Mouse (Mus musculus) stomach, embryonic 15.5 days (tissue): Measurements from ENCODE around the gene Phf19. TPM values are rescaled to one million over a fixed set of nuclear protein-coding genes. Genes with fewer than 3 reads are reported as not detected.
A peak's percentile ranks its signal among the peaks of the same experiment; 100 is the strongest.

Experiments
- ATAC-seq: fragments of 200-750 bp; cut with Nextera tagmentation; 2 replicates; pipeline ENCODE4 v1.8.0; 2017; ENCODE audit warnings: low read depth, moderate number of reproducible peaks, moderate TSS enrichment; ENCODE audit not compliant: insufficient read depth, low FRiP score
- H3K27ac ChIP-seq: fragments of 300-500 bp; sonication (generic); 2 replicates; pipeline ENCODE4 v1.5.1; 2015; ENCODE audit warnings: mild to moderate bottlenecking, inconsistent platforms
- H3K27me3 ChIP-seq: fragments of 300-500 bp; sonication (generic); replicated peaks from 2 replicates; pipeline ENCODE4 v1.6.1; 2015; ENCODE audit warnings: inconsistent platforms
- H3K36me3 ChIP-seq: fragments of 300-500 bp; sonication (generic); 2 replicates; pipeline ENCODE4 v1.6.1; 2015; ENCODE audit warnings: inconsistent platforms
- H3K4me1 ChIP-seq: fragments of 300-500 bp; sonication (generic); 2 replicates; pipeline ENCODE4 v1.6.1; 2015; ENCODE audit warnings: inconsistent platforms
- H3K4me2 ChIP-seq: fragments of 300-500 bp; sonication (generic); 2 replicates; pipeline ENCODE4 v1.6.1; 2015; ENCODE audit warnings: mild to moderate bottlenecking, inconsistent platforms
- H3K4me3 ChIP-seq: fragments of 300-500 bp; sonication (generic); replicated peaks from 2 replicates; pipeline ENCODE4 v1.5.1; 2015; ENCODE audit warnings: inconsistent platforms
- H3K9ac ChIP-seq: fragments of 300-500 bp; sonication (generic); 2 replicates; pipeline ENCODE4 v1.6.1; 2015; ENCODE audit warnings: inconsistent platforms
- H3K9me3 ChIP-seq: fragments of 300-500 bp; sonication (generic); 2 replicates; pipeline ENCODE4 v1.6.1; 2016; ENCODE audit warnings: inconsistent platforms
- WGBS: fragments of 180-500 bp; shearing (Covaris S2); methylation state at CpG from one replicate; pipeline ENCODE4 v1.1.7; 2015; 5-methylcytosine and 5-hydroxymethylcytosine counted together
- polyA plus RNA-seq: library from polyadenylated mRNA; unstranded; fragments of >200 nt; fragmentation: Nextera tagmentation; extraction: Ambion mirVana; gene quantifications from 2 replicates; pipeline ENCODE4 v1.2.1, GENCODE M21; 2015

Gene Phf19
- 5.9 and 7.2 TPM in 2 replicates for polyA plus RNA-seq

DNA sequence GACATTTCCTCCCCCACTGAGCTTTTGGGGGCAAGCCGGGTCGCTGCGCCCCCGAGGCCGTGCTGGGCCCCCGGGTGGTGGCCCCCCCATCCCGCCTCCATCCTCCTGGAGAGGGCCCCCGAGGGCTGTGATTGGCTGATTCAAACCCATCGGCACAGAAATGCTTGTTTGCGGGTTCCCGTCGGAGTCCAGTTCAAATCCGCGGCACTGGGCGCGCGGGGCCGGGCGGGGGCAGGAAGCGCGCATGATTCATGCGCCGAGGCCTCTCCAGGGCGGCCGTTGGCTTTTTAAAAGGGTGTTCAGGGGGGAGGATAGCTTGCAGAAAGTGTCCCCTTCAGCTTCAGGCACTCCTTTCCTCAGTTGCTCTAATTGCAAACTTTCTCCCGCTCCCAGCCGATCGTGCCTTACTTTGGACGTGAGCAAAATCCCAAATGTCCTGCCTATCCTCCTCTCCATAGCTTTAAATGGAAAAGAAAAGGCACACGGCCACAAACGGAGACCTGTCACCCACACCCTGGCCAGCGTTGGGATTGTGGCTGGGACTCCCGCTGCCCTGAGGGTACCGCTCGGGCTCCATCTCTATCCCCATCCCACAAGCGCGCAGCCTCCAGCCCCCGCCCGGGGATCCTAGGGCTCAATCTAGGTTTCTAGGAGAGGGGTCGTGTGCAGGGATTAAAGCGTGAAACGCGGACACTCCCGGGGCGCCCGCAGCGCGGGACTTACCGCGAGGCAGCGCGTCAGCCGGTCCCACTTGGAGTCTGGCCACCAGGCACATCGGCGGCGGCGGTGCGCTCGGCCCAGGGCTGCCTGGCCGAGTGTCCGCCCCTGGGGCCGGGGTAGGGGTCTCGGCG is at the start of gene Phf19:
Gene Phf19, minus strand, starts transcription at position 809 of the 851 bp plus-strand sequence.
- ATAC-seq: peak; percentile 37; the same call in 1 of the 2 replicates
- Histone ChIP-seq H3K4me3 (peak within 1 kb of the TSS; percentile 58), H3K27me3 (no peaks in the 10 kb centered on the region), H3K9me3 (no peaks in the 10 kb centered on the region), H3K4me1 (peaks cover 8% of the 10 kb centered on the region; the same call in 1 of the 2 replicates), H3K9ac (peak within 1 kb of the TSS; percentile 45; the same call in 1 of the 2 replicates), H3K36me3 (no peaks in the 10 kb centered on the region), H3K27ac (no peak within 1 kb of the TSS), H3K4me2 (peak within 1 kb of the TSS; percentile 95)
- whole genome bisulfite sequencing: under 1% methylated on average over 62 of the region's 64 CpGs

DNA sequence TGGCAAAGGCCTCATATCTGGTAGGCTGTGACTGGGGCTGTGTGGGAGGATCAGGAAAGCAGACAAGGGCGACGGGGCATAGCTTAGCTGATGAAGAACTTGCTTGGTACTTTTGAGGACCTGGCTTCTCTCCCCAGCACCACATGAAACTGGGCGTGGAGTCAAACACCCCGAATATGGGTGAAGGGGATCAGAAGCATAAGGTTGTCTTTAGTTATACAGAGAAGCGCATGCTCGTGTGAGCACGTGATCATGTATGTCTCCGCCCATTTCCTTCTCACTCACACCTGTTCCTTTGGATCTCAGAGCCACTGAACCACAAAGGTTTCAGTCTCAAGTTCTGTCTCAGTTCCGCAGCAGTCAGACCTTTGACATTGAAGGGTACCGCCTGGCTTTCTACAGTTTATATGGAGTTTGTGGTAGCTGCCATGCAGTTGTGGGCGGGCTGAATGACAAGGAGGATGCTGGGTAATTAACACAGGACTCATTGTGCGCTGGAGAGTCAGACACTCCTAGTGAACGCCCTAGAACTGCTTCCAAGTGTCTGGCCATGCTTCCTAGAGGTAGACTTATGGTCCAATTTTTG is 49.6 kb upstream of the Phf19 start:
- Histone ChIP-seq H3K4me3 (no peak overlapping the region), H3K4me1 (peaks cover 13% of the 10 kb centered on the region; the same call in 1 of the 2 replicates), H3K4me2 (no peak overlapping the region), H3K9me3 (no peaks in the 10 kb centered on the region), H3K36me3 (no peaks in the 10 kb centered on the region), H3K27ac (no peak overlapping the region), H3K27me3 (no peaks in the 10 kb centered on the region), H3K9ac (no peak overlapping the region)
- ATAC-seq: no peak
- WGBS: 71% methylated on average over 13 of the region's 13 CpGs

DNA sequence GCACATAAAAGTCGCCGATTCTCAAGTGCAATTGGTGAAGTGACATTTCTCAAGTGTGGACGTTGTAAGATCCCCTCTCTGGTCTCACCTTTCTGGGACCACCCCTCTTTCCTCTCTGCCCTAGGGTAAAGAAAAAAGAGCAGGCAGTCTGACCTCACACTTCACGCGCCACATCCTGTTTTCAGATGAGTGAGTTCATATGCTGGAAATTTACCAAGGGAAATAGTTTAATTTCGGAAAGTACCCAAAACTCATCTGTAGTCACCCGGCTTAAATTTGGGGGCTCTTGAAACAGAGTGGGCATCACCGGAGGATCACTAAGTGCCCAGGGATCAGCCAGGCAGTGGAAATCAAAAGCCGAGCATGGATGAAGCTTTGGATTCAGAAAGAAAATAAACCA is 49.1 kb upstream of the Phf19 start:
- Histone ChIP-seq H3K36me3 (no peaks in the 10 kb centered on the region), H3K4me2 (no peak overlapping the region), H3K4me1 (peaks cover 13% of the 10 kb centered on the region; the same call in 1 of the 2 replicates), H3K27me3 (no peaks in the 10 kb centered on the region), H3K9me3 (no peaks in the 10 kb centered on the region), H3K27ac (no peak overlapping the region), H3K4me3 (no peak overlapping the region), H3K9ac (no peak overlapping the region)
- ATAC-seq: no peak
- 74% methylated on average over 9 of the region's 9 CpGs for WGBS

DNA sequence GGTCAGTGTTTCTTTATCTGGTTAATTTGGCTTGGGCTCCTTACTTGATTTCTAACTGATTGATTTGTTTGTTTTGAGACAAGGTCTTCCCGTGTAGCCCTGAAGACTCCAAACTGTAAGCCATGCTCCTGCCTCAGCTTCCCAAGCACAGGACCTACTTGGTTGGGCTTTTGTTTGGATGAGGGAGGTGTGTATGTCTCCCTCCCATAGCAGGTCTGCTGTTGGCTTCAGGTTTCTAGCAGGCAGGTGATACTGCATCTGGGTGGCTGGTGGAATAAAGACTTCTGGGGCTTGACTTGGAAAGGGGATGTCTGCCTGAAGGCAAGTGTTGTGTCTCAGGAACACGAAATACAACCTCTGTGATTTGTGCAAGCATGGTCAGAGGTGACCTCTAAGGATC is 48.4 kb upstream of the Phf19 start:
- H3K27ac ChIP-seq: no peak overlapping the region
- peaks cover 13% of the 10 kb centered on the region; the same call in 1 of the 2 replicates for H3K4me1 ChIP-seq
- no peaks in the 10 kb centered on the region for H3K27me3 ChIP-seq
- no peak for ATAC-seq
- H3K4me2 ChIP-seq: no peak overlapping the region
- H3K9ac ChIP-seq: no peak overlapping the region
- 58% methylated on average over 2 of the region's 2 CpGs for WGBS
- H3K9me3 ChIP-seq: no peaks in the 10 kb centered on the region
- no peak overlapping the region for H3K4me3 ChIP-seq
- H3K36me3 ChIP-seq: no peaks in the 10 kb centered on the region

DNA sequence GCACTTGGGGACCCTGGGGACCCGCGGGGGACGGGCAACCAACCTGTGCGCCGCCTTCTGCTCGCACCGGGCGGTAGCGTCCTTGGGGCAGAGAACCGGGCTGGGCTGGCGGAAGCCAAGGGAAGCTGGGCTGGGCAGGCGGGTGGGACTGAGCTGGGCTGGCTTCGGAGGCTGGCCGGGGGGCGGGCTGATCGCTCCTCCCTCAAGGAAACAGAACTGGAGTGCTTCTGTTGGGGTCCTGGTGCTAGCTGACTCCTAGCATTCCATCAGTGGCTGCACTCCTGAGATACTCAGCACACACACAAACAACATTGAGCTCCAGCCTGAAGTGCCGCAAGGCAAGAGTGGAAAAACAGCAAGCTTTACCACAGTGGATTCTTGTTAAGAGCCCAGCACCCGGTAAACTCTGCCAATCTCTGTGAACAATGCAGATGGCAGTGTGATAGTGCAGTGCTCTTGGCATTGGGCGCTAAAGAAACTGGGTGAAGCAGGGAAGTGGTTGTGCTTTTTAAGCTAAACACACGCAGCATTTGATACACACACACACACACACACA is 47.7 kb upstream of the Phf19 start, which contains the start of gene Traf1:
Gene Traf1, minus strand, starts transcription at position 292 of the 556 bp plus-strand sequence.
- Histone ChIP-seq H3K9me3 (no peaks in the 10 kb centered on the region), H3K36me3 (no peaks in the 10 kb centered on the region), H3K4me3 (peak within 1 kb of the TSS; percentile 30), H3K27ac (no peak within 1 kb of the TSS), H3K9ac (peak within 1 kb of the TSS; percentile 26; the same call in 1 of the 2 replicates), H3K4me2 (peak within 1 kb of the TSS; percentile 71), H3K27me3 (no peaks in the 10 kb centered on the region), H3K4me1 (peaks cover 13% of the 10 kb centered on the region; the same call in 1 of the 2 replicates)
- ATAC-seq: peak; percentile 65
- WGBS: 8% methylated on average over 20 of the region's 20 CpGs

DNA sequence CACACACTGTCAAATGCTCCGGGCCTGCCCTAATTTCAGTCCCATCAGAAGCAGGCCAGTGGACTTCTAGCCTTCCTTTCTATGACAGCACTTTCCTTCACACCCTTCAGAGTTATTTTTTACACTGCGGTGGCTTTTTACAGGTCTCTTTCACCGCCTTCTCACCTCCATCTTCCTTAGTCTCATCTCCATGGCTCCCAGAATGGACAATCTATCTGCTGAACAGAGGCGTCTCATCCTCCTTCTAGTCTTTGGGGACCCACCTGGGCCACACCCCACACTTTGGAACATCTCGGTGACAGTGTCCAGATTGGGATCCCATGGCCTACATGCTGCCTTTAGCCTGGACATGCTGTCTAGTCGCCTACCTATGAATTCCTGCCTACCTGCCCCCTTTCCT is 47.1 kb upstream of the Phf19 start:
- no peak for ATAC-seq
- Histone ChIP-seq H3K4me3 (peak overlapping the region; percentile 30), H3K36me3 (no peaks in the 10 kb centered on the region), H3K27ac (no peak overlapping the region), H3K9ac (peak overlapping the region; percentile 26; the same call in 1 of the 2 replicates), H3K9me3 (no peaks in the 10 kb centered on the region), H3K4me2 (peak overlapping the region; percentile 71), H3K27me3 (no peaks in the 10 kb centered on the region), H3K4me1 (peaks cover 13% of the 10 kb centered on the region; the same call in 1 of the 2 replicates)
- WGBS: 62% methylated on average over 6 of the region's 6 CpGs

DNA sequence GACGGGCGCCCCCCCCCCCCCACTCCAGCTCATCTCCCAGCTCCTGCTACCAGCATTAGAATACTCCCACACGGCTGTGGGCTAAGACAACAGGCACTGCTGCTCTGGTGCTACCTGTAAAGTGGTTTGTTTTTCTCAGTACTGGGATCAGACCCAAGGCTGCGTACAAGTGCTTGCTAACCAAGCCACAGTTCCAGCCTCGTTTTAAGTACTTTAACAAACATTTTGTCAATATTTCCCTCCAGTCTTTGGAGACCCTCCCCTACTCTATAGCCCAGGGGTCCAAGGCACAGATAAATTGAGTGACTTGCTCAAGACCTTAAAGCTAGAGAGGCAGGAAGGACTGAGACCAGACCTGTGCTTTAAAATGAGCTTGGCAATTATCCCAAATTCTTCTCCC is 46.6 kb upstream of the Phf19 start:
- H3K27me3 ChIP-seq: no peaks in the 10 kb centered on the region
- H3K27ac ChIP-seq: no peak overlapping the region
- 78% methylated on average over 3 of the region's 5 CpGs for WGBS
- H3K4me1 ChIP-seq: peaks cover 13% of the 10 kb centered on the region; the same call in 1 of the 2 replicates
- no peaks in the 10 kb centered on the region for H3K36me3 ChIP-seq
- no peak for ATAC-seq
- H3K4me2 ChIP-seq: no peak overlapping the region
- H3K9ac ChIP-seq: no peak overlapping the region
- H3K9me3 ChIP-seq: no peaks in the 10 kb centered on the region
- H3K4me3 ChIP-seq: no peak overlapping the region

DNA sequence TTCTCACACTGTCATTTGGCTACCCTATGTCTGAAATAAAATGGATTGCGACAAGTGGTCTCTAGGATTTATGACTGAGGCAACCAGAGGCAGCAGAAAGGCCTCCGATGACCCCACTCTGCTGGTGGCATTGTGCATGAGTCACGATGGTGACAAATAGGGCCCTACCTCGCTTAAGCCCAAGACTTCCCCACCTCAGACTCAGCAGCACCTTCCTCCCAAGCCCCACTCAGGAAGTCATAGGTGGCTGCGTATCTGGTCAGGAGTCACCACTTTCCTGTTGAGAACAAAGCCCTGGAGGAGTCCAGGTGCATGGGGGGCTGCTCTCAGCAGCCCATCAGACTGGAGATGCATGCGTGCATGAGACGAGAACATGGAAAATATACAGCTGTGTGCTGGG is 44.8 kb upstream of the Phf19 start:
- Histone ChIP-seq H3K9me3 (no peaks in the 10 kb centered on the region), H3K4me2 (no peak overlapping the region), H3K4me1 (peaks cover 15% of the 10 kb centered on the region; the same call in 1 of the 2 replicates), H3K36me3 (no peaks in the 10 kb centered on the region), H3K27me3 (no peaks in the 10 kb centered on the region), H3K27ac (no peak overlapping the region), H3K9ac (no peak overlapping the region), H3K4me3 (no peak overlapping the region)
- ATAC-seq: no peak
- 79% methylated on average over 7 of the region's 7 CpGs for WGBS

DNA sequence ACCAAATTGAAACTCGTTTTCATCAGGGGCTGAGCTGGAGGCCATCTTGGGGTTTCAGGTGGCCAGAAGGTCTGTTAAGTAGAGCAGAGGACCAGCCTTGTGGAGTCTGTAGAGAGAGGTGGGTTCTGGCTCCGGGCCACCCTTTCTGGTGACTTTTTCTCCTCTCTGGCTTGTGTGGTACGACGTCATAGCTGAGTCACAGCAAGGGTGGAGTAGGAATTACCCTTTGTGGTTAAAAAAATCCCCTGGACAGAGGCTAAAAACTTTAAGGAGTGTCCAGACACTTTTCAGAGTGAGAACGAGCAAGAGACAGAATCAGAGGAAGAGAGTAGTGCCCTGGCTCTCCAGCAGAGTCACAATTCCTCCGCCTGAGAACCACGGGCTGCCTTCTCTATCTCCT is 44.2 kb upstream of the Phf19 start:
- Histone ChIP-seq H3K9me3 (no peaks in the 10 kb centered on the region), H3K27ac (no peak overlapping the region), H3K4me2 (no peak overlapping the region), H3K36me3 (no peaks in the 10 kb centered on the region), H3K27me3 (no peaks in the 10 kb centered on the region), H3K9ac (no peak overlapping the region), H3K4me3 (no peak overlapping the region), H3K4me1 (peaks cover 15% of the 10 kb centered on the region; the same call in 1 of the 2 replicates)
- 71% methylated on average over 7 of the region's 7 CpGs for WGBS
- no peak for ATAC-seq

DNA sequence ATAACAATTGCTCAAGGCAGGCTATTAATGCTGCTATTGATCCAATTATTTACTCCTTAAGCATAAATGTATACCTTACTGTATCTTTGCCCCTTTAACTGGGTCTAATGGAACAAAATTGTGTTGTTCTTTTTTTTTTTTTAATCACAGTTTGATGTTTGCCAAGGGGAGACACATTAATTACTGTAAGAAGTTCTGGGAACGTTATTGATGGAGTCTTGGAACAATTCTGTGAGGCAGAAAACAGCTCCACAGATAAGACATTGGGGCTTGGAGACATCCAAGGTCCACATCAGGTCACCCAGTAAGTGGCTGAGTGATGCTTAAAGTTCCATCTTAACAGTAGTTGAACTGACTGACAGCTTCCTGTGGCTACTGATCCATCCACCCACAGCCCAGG is 43.6 kb upstream of the Phf19 start:
- no peak for ATAC-seq
- no peak overlapping the region for H3K27ac ChIP-seq
- no peaks in the 10 kb centered on the region for H3K9me3 ChIP-seq
- WGBS: 60% methylated on average over 1 of the region's 1 CpGs
- H3K27me3 ChIP-seq: no peaks in the 10 kb centered on the region
- H3K4me1 ChIP-seq: peaks cover 15% of the 10 kb centered on the region; the same call in 1 of the 2 replicates
- H3K4me2 ChIP-seq: no peak overlapping the region
- no peak overlapping the region for H3K4me3 ChIP-seq
- H3K36me3 ChIP-seq: no peaks in the 10 kb centered on the region
- H3K9ac ChIP-seq: no peak overlapping the region

DNA sequence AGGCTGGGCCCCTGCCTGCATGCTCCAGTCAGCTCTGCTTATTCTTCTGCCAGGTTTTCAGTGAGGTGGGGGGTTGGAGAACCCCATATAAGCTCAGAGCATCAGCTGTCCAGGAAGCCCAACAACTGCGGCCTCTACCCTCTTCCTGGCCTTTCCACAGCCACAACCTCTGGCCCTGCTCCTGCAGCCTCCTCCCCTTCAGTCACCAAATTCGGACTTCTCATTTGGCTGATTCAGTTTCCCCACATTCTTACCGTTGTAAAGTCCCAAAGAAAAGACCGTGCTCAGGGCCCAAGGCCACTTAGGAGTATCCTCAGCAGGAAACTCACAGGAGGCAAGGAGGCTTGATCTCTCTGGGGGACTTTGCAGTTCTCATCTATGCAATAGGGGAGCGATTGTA is 43.1 kb upstream of the Phf19 start:
- no peak overlapping the region for H3K27ac ChIP-seq
- no peaks in the 10 kb centered on the region for H3K27me3 ChIP-seq
- peaks cover 12% of the 10 kb centered on the region; the same call in 1 of the 2 replicates for H3K4me1 ChIP-seq
- no peak for ATAC-seq
- no peak overlapping the region for H3K9ac ChIP-seq
- 67% methylated on average over 5 of the region's 5 CpGs for WGBS
- no peaks in the 10 kb centered on the region for H3K36me3 ChIP-seq
- no peak overlapping the region for H3K4me3 ChIP-seq
- no peaks in the 10 kb centered on the region for H3K9me3 ChIP-seq
- no peak overlapping the region for H3K4me2 ChIP-seq

DNA sequence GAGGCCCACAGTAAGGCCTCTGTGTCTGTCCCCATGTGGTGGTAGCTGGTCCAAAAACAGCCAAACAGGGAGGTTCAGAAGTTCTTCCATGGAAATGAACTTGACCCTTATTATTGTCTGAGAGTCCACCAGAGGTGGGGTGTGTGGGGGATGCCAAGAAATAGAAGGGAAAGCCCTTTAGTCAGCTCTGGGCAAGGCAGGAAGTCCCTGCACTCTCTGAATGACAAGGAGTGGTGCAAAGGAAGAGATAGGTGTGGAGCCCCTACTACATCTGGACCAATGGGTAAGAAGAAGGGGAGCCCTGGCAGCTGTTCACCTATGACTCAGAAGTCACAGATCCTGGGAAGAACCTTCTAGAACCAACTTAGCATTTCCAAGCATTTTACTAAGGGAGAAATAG is 40.5 kb upstream of the Phf19 start:
- Histone ChIP-seq H3K9ac (no peak overlapping the region), H3K9me3 (no peaks in the 10 kb centered on the region), H3K36me3 (no peaks in the 10 kb centered on the region), H3K27ac (no peak overlapping the region), H3K27me3 (no peaks in the 10 kb centered on the region), H3K4me3 (no peak overlapping the region), H3K4me2 (no peak overlapping the region), H3K4me1 (0 out of 2 replicates have a peak, but pooled peaks cover 2% of the 10 kb centered on the region)
- ATAC-seq: no peak
